Mouse (Mus musculus) embryonic facial prominence, embryonic 14.5 days (tissue): ENCODE results near the gene Carf. TPM values are rescaled to one million over a fixed set of nuclear protein-coding genes. Genes with fewer than 3 reads are reported as not detected.

Source experiments
- ATAC-seq: fragments of 200-750 bp; cut with Nextera tagmentation; 2 replicates; pipeline ENCODE4 v1.8.0; 2017; ENCODE audit warnings: low read depth, moderate number of reproducible peaks, moderate TSS enrichment
- DNase-seq: peaks from one replicate; pipeline ENCODE4 v3.0.0-alpha.2; 2015; ENCODE audit warnings: low spot score
- H3K27ac ChIP-seq: fragments of 300-500 bp; sonication (generic); replicated peaks from 2 replicates; pipeline ENCODE4 v1.5.1; 2014; ENCODE audit warnings: low read depth, mild to moderate bottlenecking, low read length, moderate library complexity
- H3K27me3 ChIP-seq: fragments of 300-500 bp; sonication (generic); replicated peaks from 2 replicates; pipeline ENCODE4 v1.6.1; 2014; ENCODE audit warnings: low read length; ENCODE audit not compliant: control insufficient read depth, insufficient read depth
- H3K36me3 ChIP-seq: fragments of 300-500 bp; sonication (generic); 2 replicates; pipeline ENCODE4 v1.6.1; 2014; ENCODE audit warnings: low read length, mixed read lengths; ENCODE audit not compliant: control insufficient read depth, insufficient read depth
- H3K4me1 ChIP-seq: fragments of 300-500 bp; sonication (generic); 2 replicates; pipeline ENCODE4 v1.6.1; 2014; ENCODE audit warnings: antibody characterized with exemption, low read length; ENCODE audit not compliant: control insufficient read depth, insufficient read depth
- H3K4me2 ChIP-seq: fragments of 300-500 bp; sonication (generic); 2 replicates; pipeline ENCODE4 v1.6.1; 2014; ENCODE audit warnings: low read depth, mild to moderate bottlenecking, low read length, moderate library complexity, mixed read lengths
- H3K4me3 ChIP-seq: fragments of 300-500 bp; sonication (generic); 2 replicates; pipeline ENCODE4 v1.5.1; 2014; ENCODE audit warnings: low read depth, mild to moderate bottlenecking, low read length
- H3K9ac ChIP-seq: fragments of 300-500 bp; sonication (generic); 2 replicates; pipeline ENCODE4 v1.6.1; 2014; ENCODE audit warnings: low read depth, mild to moderate bottlenecking, low read length, moderate library complexity, mixed read lengths
- H3K9me3 ChIP-seq: fragments of 300-500 bp; sonication (generic); 2 replicates; pipeline ENCODE4 v1.6.1; 2016; ENCODE audit warnings: low read length; ENCODE audit not compliant: control insufficient read depth
- WGBS: fragments of 180-500 bp; shearing (Covaris S2); extraction: QIAGEN DNeasy Blood & Tissue Kit; methylation state at CpG from one replicate; pipeline ENCODE4 v1.1.7; 2014; 5-methylcytosine and 5-hydroxymethylcytosine counted together
- polyA plus RNA-seq: library from polyadenylated mRNA; unstranded; fragments of >200 nt; fragmentation: Nextera tagmentation; extraction: Ambion mirVana; gene quantifications from 2 replicates; pipeline ENCODE4 v1.2.1, GENCODE M21; 2014

Gene Carf
- polyA plus RNA-seq, 1 experiment from 2014 or later = 6.3 TPM

DNA sequence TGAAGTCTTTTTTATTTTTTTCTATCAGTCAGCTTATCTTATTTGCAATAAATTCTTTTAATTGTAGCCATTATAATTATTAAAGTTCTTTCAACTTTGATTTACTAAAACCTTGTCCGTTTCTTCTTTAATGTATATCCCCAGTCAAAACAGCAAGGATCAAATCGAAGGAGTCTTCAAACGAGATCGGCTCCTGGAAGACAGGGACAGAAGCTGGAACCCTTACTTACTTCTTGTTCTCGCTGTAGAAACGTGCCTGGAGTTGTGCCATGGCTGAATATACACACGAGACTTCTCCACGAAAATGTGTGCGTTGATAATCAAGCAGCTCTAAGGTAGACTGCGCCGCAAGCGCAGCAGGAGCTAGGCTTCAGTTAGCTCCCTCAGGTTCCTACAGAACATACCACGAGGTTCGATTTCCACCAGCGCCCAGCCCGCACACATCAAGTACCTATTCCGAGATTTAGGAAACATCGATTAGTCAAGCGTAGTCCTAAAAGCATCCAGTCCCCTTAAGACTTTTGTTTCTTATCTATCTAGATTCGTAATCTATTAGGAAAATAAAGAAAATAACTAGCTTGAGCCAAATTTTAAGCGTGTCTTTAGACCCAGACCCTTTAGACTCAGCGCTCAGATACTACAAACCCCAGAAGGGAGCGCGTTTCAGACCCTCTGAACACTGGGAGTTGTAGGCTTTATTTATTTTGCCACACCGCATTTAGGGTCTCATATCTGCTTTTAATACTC, 597 bp upstream of the Carf start:
- H3K9ac ChIP-seq = peak overlapping the region; percentile 95
- no peaks in the 10 kb centered on the region for H3K27me3 ChIP-seq
- H3K9me3 ChIP-seq = no peaks in the 10 kb centered on the region
- peak overlapping the region; percentile 95 for H3K4me3 ChIP-seq
- H3K27ac ChIP-seq = peak overlapping the region; percentile 99
- no peaks in the 10 kb centered on the region; the same call in 1 of the 2 replicates for H3K4me1 ChIP-seq
- DNase-seq (peak; percentile 89), ATAC-seq (peak; percentile 91)
- peak overlapping the region; percentile 84 for H3K4me2 ChIP-seq
- WGBS = under 1% methylated on average over 25 of the region's 25 CpGs
- H3K36me3 ChIP-seq = peaks cover 17% of the 10 kb centered on the region

DNA sequence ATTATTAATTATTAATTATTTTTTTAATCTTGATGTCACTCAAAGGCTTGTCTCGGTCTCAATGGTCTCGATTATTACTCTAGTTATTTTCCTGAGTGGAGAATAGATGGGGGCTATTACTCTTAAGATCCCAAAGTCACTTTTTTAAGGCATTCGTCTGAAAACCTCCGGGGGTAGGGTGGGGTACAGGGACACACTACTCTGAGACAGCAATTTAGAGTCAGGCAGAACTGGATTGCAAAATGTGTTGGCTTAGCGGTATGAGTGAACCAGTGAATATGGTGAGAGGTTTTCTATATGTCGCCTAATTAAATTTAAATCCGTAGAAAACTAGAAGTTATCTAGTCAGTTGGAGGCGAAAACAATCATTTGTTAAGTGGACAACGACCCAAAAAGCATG, 792 bp downstream of the Carf start:
- peak overlapping the region; percentile 99 for H3K27ac ChIP-seq
- whole genome bisulfite sequencing = 12% methylated on average over 9 of the region's 9 CpGs
- peak; percentile 9 for DNase-seq

DNA sequence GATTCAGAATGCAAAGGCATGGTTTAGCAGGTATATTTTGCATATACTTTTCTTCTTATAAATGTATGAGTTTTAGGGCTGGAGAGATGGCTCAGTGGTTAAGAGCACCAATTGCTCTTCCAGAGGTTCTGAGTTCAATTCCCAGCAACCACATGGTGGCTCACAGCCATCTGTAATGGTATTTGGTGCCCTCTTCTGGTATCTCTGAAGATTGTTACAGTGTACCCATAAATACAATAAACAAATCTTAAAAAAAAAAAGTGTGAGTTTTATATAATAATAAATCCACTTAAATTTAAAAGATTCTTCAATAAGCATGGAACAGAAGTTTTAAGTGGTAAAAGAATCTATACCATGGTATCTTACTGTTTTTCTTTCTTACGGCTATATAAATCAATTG, 6.5 kb downstream of the Carf start:
- peaks cover 34% of the 10 kb centered on the region for H3K36me3 ChIP-seq
- no peak overlapping the region for H3K27ac ChIP-seq
- H3K4me1 ChIP-seq = no peaks in the 10 kb centered on the region
- H3K9me3 ChIP-seq = no peaks in the 10 kb centered on the region
- H3K4me2 ChIP-seq = no peak overlapping the region
- DNase-seq (no peak), ATAC-seq (no peak)
- H3K27me3 ChIP-seq = no peaks in the 10 kb centered on the region
- no peak overlapping the region for H3K9ac ChIP-seq
- H3K4me3 ChIP-seq = no peak overlapping the region
- 92% methylated on average over 1 of the region's 1 CpGs for WGBS

More for the DNA sequence above, 792 bp downstream of the Carf start:
- Histone ChIP-seq H3K9ac (peak overlapping the region; percentile 95), H3K27me3 (no peaks in the 10 kb centered on the region), H3K36me3 (peaks cover 7% of the 10 kb centered on the region), H3K9me3 (no peaks in the 10 kb centered on the region), H3K4me2 (peak overlapping the region; percentile 84), H3K4me1 (no peaks in the 10 kb centered on the region; the same call in 1 of the 2 replicates), H3K4me3 (peak overlapping the region; percentile 95)
- no peak for ATAC-seq

DNA sequence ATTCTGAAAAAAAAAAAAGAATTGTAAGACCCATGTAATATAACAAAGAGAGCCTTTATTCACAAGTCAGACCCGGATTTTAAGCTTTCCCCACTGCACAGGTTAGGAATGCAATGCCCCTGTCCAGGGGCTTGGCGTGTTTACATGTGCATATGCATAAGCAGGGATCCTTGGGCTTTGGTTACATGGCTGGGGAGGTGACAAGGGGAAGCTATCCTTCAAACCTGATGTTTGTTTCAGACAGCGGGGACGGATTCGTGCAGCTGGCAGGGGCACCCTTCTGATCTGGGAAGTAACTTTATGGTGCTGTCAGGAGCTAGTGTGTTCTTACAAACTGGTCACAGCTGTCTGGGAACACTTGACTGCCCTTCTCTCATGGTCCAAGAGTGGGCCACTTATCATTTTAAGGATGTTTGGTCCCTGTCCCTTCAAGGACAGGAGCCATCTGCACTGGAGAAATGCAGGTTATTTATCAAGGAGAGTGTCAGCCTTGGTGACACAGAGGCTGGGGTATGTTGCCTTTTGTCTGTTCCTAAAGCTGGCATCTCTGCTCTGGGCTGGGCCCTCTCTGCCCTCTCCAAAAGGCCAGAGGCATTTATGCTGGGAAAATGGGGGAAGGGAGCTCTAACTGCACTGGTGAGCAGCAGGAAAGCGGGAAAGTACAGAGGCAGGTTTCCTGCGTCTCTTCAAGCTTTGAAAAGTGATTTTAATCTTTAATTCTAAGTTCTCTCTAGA, 19.8 kb downstream of the Carf start:
- Histone ChIP-seq H3K27me3 (no peaks in the 10 kb centered on the region), H3K9ac (no peak overlapping the region), H3K4me3 (no peak overlapping the region), H3K4me2 (no peak overlapping the region), H3K27ac (no peak overlapping the region), H3K9me3 (0 out of 2 replicates have a peak, but pooled peaks cover 3% of the 10 kb centered on the region), H3K36me3 (peaks cover 15% of the 10 kb centered on the region; the same call in 1 of the 2 replicates), H3K4me1 (no peaks in the 10 kb centered on the region)
- DNase-seq = no peak
- ATAC-seq = no peak
- WGBS = 77% methylated on average over 7 of the region's 7 CpGs

DNA sequence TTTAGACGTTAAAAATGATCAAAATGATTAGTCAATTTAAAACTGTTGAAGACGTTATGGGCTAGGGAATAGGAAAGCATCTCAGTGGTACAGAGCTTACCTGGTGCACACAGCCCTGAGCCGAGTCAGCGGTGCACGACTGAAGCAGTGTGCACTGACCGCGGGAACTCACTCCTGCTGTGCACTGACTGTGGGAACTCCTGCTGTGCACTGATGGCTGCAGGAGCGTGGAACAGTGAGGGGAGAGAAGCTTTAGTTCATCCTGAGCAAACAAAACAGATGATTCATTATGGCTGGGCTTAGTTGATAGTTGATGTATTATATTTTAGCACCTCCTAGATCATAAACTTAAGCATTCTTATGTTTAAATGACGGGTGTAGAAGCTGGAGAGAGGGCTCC, 39.3 kb downstream of the Carf start:
- WGBS = 53% methylated on average over 9 of the region's 9 CpGs
- no peaks in the 10 kb centered on the region for H3K27me3 ChIP-seq
- H3K9ac ChIP-seq = no peak overlapping the region
- H3K4me1 ChIP-seq = no peaks in the 10 kb centered on the region
- DNase-seq (no peak), ATAC-seq (no peak)
- H3K9me3 ChIP-seq = no peaks in the 10 kb centered on the region
- no peak overlapping the region for H3K27ac ChIP-seq
- H3K36me3 ChIP-seq = peaks cover 4% of the 10 kb centered on the region; the same call in 1 of the 2 replicates
- no peak overlapping the region for H3K4me2 ChIP-seq
- no peak overlapping the region for H3K4me3 ChIP-seq

DNA sequence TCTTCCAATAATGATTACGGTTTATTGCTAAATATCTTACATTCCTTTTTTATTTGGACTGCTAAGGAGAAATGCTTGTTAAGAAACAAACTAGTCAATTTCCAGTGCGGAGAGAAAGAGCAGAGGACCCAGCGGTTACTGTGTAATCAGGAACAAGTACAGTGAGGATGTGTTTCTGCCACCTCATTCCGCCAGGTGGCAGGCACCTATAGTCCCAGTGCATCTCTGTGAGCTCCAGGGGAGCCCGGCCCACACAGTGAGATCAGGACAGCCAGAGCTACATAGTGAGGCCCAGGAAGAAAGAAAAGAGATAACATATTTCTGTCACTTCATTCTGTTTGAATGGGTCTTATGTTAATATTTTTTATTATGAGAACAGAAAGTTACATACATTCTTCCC, 54.7 kb downstream of the Carf start:
- Histone ChIP-seq H3K4me2 (no peak overlapping the region), H3K4me3 (no peak overlapping the region), H3K4me1 (no peaks in the 10 kb centered on the region), H3K9me3 (no peaks in the 10 kb centered on the region), H3K36me3 (peaks cover 12% of the 10 kb centered on the region; the same call in 1 of the 2 replicates), H3K27me3 (no peaks in the 10 kb centered on the region), H3K27ac (no peak overlapping the region), H3K9ac (no peak overlapping the region)
- peak; percentile 23 for DNase-seq
- ATAC-seq = no peak
- 57% methylated on average over 5 of the region's 5 CpGs for WGBS

DNA sequence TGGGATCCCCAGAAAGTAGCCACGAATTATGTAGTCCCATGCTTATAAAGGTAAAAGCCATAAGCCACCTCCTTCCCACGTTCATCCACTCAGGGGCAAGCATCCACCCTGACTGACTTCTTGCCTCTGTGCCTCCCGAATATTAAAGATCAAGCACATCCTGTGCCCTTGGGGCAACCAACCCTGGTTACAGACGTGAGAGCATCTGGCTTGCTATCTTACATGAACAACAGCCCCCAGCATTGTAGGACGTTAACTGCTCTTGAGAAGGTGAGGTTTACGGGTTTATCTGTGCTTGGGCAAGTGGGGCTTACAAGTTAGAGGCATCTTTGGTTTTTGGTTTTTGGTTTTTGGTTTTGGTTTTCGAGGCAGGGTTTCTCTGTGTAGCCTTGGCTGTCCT, 58.6 kb downstream of the Carf start:
- Histone ChIP-seq H3K9me3 (no peaks in the 10 kb centered on the region), H3K4me3 (no peak overlapping the region), H3K4me2 (no peak overlapping the region), H3K9ac (no peak overlapping the region), H3K27me3 (no peaks in the 10 kb centered on the region), H3K27ac (no peak overlapping the region), H3K36me3 (no peaks in the 10 kb centered on the region), H3K4me1 (no peaks in the 10 kb centered on the region)
- DNase-seq (no peak), ATAC-seq (no peak)
- 73% methylated on average over 7 of the region's 7 CpGs for WGBS

DNA sequence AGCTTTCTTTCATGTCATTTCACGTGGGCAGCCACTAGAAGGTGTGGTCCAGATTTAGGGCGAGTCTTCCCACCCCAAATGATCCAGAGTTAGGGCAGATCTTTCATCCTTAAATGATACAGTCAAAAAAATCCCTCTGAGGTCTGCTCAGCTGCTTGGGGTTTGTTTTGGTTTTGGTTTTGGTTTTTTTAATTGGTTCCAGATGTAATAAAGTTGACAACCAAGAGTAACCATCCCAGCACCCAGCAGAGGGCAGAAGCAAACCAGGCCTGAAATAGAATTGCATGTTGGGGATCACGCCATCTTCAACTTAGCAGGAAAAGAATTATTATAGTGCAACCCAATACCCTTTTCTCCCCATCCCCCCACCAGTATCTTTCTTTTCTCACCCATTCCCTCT, 60.4 kb downstream of the Carf start:
- H3K4me2 ChIP-seq = no peak overlapping the region

More for the DNA sequence above, 60.4 kb downstream of the Carf start:
- H3K9me3 ChIP-seq = no peaks in the 10 kb centered on the region
- ATAC-seq (peak; percentile 41; the same call in 1 of the 2 replicates), DNase-seq (peak; percentile 83)
- peak overlapping the region; percentile 5 for H3K27ac ChIP-seq
- no peak overlapping the region for H3K4me3 ChIP-seq
- WGBS = 25% methylated on average over 3 of the region's 3 CpGs
- no peaks in the 10 kb centered on the region for H3K36me3 ChIP-seq
- H3K9ac ChIP-seq = no peak overlapping the region
- no peaks in the 10 kb centered on the region for H3K27me3 ChIP-seq
- H3K4me1 ChIP-seq = no peaks in the 10 kb centered on the region
